Mouse (Mus musculus) intestine, embryonic 16.5 days (tissue): Measurements from ENCODE around the gene Hibch. TPM values are rescaled to one million over a fixed set of nuclear protein-coding genes. Genes with fewer than 3 reads are reported as not detected.

ENCODE experiments used
- ATAC-seq: fragments of 200-750 bp; cut with Nextera tagmentation; 2 replicates; pipeline ENCODE4 v1.8.0; 2017; ENCODE audit warnings: moderate TSS enrichment, moderate library complexity
- H3K27ac ChIP-seq: fragments of 300-500 bp; sonication (generic); 2 replicates; pipeline ENCODE4 v1.5.1; 2014; ENCODE audit warnings: mild to moderate bottlenecking, low read length
- H3K27me3 ChIP-seq: fragments of 300-500 bp; sonication (generic); replicated peaks from 2 replicates; pipeline ENCODE4 v1.6.1; 2014; ENCODE audit warnings: low read length, control low read depth, mixed read lengths; ENCODE audit not compliant: control insufficient read depth, insufficient read depth
- H3K36me3 ChIP-seq: fragments of 300-500 bp; sonication (generic); 2 replicates; pipeline ENCODE4 v1.6.1; 2014; ENCODE audit warnings: low read length, control low read depth; ENCODE audit not compliant: control insufficient read depth, insufficient read depth
- H3K4me1 ChIP-seq: fragments of 300-500 bp; sonication (generic); 2 replicates; pipeline ENCODE4 v1.6.1; 2014; ENCODE audit warnings: low read length, control low read depth, mixed read lengths; ENCODE audit not compliant: control insufficient read depth, insufficient read depth
- H3K4me2 ChIP-seq: fragments of 300-500 bp; sonication (generic); 2 replicates; pipeline ENCODE4 v1.6.1; 2014; ENCODE audit warnings: low read depth, low read length, control low read depth
- H3K4me3 ChIP-seq: fragments of 300-500 bp; sonication (generic); 2 replicates; pipeline ENCODE4 v1.5.1; 2014; ENCODE audit warnings: mild to moderate bottlenecking, low read length
- H3K9ac ChIP-seq: fragments of 300-500 bp; sonication (generic); 2 replicates; pipeline ENCODE4 v1.6.1; 2014; ENCODE audit warnings: low read depth, low read length
- H3K9me3 ChIP-seq: fragments of 300-500 bp; sonication (generic); 2 replicates; pipeline ENCODE4 v1.6.1; 2016; ENCODE audit warnings: low read length, control low read depth; ENCODE audit not compliant: control insufficient read depth
- WGBS: fragments of 180-500 bp; shearing (Covaris S2); extraction: QIAGEN DNeasy Blood & Tissue Kit; methylation state at CpG from one replicate; pipeline ENCODE4 v1.1.7; 2014; 5-methylcytosine and 5-hydroxymethylcytosine counted together
- polyA plus RNA-seq: library from polyadenylated mRNA; unstranded; fragments of >200 nt; fragmentation: Nextera tagmentation; extraction: Ambion mirVana; gene quantifications from 2 replicates; pipeline ENCODE4 v1.2.1, GENCODE M21; 2015

The Hibch gene
- polyA plus RNA-seq, 1 experiment from 2014 or later, result 25.5 TPM

DNA sequence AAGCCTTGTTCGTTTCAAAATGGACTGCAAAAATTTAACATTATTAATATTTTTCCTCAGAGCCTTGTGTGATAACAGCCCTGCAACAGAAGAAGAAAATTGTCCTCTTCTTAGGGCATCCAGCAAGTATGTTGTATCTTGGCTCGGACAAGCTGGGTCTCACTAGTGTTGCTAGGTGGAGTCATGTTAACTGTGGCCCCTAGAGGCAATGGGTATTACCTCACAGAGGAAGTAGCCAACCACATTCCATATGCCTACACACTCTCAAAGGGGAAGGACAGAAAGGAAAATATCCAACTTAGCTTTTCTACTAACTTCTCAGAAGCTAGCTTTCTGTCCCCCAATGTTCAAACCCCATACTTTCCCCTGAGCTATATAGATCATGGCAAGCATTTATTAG lies 118.4 kb downstream of the Hibch start:
- 77% methylated on average over 2 of the region's 2 CpGs for WGBS
- no peak for ATAC-seq
- H3K4me2 ChIP-seq, result no peak overlapping the region
- H3K27me3 ChIP-seq, result no peaks in the 10 kb centered on the region
- no peak overlapping the region for H3K9ac ChIP-seq
- no peaks in the 10 kb centered on the region for H3K4me1 ChIP-seq
- H3K4me3 ChIP-seq, result no peak overlapping the region
- H3K27ac ChIP-seq, result no peak overlapping the region
- no peaks in the 10 kb centered on the region for H3K36me3 ChIP-seq
- no peaks in the 10 kb centered on the region for H3K9me3 ChIP-seq

DNA sequence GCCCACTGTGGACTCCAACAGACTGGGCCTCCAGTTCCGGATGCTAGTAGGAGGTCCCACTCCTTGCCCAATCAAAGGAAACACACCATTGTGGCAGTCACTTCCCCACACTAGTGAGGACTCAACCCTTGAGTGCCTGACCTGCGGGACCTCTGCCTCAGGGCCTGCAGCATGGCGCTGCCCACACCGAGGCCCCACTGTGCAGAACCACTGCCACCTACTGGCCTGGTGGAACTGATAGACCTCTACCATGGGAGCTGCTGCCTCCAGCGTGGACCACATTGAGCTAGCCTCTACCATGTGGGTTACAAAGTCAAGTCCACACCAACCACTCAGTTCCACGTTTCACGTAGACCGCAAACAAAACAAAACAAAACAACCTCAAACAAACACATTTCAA lies 119.9 kb downstream of the Hibch start:
- Histone ChIP-seq H3K4me1 (no peaks in the 10 kb centered on the region), H3K9ac (no peak overlapping the region), H3K9me3 (no peaks in the 10 kb centered on the region), H3K27ac (no peak overlapping the region), H3K4me3 (no peak overlapping the region), H3K4me2 (no peak overlapping the region), H3K27me3 (no peaks in the 10 kb centered on the region), H3K36me3 (no peaks in the 10 kb centered on the region)
- 77% methylated on average over 8 of the region's 8 CpGs for WGBS
- no peak for ATAC-seq

Other genes starting within 250 kb of the Hibch start
- 4.9 and 5.7 TPM in 2 replicates for gene Nemp2, start 214.2 kb upstream of the Hibch start, polyA plus RNA-seq
- 3.6 and 3.9 TPM in 2 replicates for gene Mfsd6, start 117.5 kb upstream of the Hibch start, polyA plus RNA-seq
- 17.7 and 18.8 TPM in 2 replicates for gene Inpp1, start 27.2 kb upstream of the Hibch start, polyA plus RNA-seq
- 27.7 and 29.3 TPM in 2 replicates for gene 1700019D03Rik, start 175.2 kb downstream of the Hibch start, polyA plus RNA-seq
- not detected in 2 replicates for gene Mstn, start 216.7 kb downstream of the Hibch start, polyA plus RNA-seq